Mouse (Mus musculus) T-helper 2 cell (primary cell): Measurements from ENCODE around the gene Lrp5.

ENCODE experiments used
- in situ Hi-C: fragments of 300-600 bp; cut with MboI, MseI; formaldehyde crosslinking; loops from one replicate; pipeline ENCODE4 v1.15.1; 2025; ENCODE audit warnings: high pct_unique_total_duplicates

The Lrp5 gene

GRCm38 (mm10) chr19:3657065-3657464 lies 29.3 kb downstream of the Lrp5 start:
- in situ Hi-C loops: loop anchor here (10.0 kb wide), 1 partner anchor 178 kb away; no protein-coding TSS in a partner anchor

GRCm38 (mm10) chr19:3656144-3656543 lies 30.2 kb downstream of the Lrp5 start:
- in situ Hi-C loops: loop anchor here (10.0 kb wide), 1 partner anchor 179 kb away; no protein-coding TSS in a partner anchor

- in situ Hi-C loops: loop anchor here (10.0 kb wide), 1 partner anchor 180 kb away; no protein-coding TSS in a partner anchor
Observed at GRCm38 (mm10) chr19:3654940-3655339, 31.4 kb downstream of the Lrp5 start.

- in situ Hi-C loops: loop anchor here (10.0 kb wide), 1 partner anchor 181 kb away; no protein-coding TSS in a partner anchor
Observed at GRCm38 (mm10) chr19:3654058-3654457, 32.3 kb downstream of the Lrp5 start.

- in situ Hi-C loops: loop anchor here (10.0 kb wide), 1 partner anchor 181 kb away; no protein-coding TSS in a partner anchor
Observed at GRCm38 (mm10) chr19:3653508-3653907, 32.9 kb downstream of the Lrp5 start.

- in situ Hi-C loops: loop anchor here (10.0 kb wide), 1 partner anchor 183 kb away; no protein-coding TSS in a partner anchor
Observed at GRCm38 (mm10) chr19:3651989-3652388, 34.4 kb downstream of the Lrp5 start.

GRCm38 (mm10) chr19:3651220-3651619 lies 35.1 kb downstream of the Lrp5 start:
- in situ Hi-C loops: loop anchor here (10.0 kb wide), 1 partner anchor 184 kb away; no protein-coding TSS in a partner anchor

- in situ Hi-C loops: loop anchor here (10.0 kb wide), 1 partner anchor 184 kb away; no protein-coding TSS in a partner anchor
Observed at GRCm38 (mm10) chr19:3650448-3650847, 35.9 kb downstream of the Lrp5 start.

GRCm38 (mm10) chr19:3648830-3649450 lies 37.4 kb downstream of the Lrp5 start:
- in situ Hi-C loops: no loop called here

GRCm38 (mm10) chr19:3647999-3648398 lies 38.4 kb downstream of the Lrp5 start:
- in situ Hi-C loops: no loop called here

GRCm38 (mm10) chr19:3645813-3646212 lies 40.6 kb downstream of the Lrp5 start:
- in situ Hi-C loops: no loop called here

GRCm38 (mm10) chr19:3645318-3645717 lies 41.0 kb downstream of the Lrp5 start:
- in situ Hi-C loops: no loop called here

GRCm38 (mm10) chr19:3639561-3639960 lies 46.8 kb downstream of the Lrp5 start:
- in situ Hi-C loops: no loop called here

GRCm38 (mm10) chr19:3638698-3639097 lies 47.7 kb downstream of the Lrp5 start:
- in situ Hi-C loops: no loop called here

GRCm38 (mm10) chr19:3632018-3632417 lies 54.3 kb downstream of the Lrp5 start:
- in situ Hi-C loops: no loop called here

GRCm38 (mm10) chr19:3631431-3631830 lies 54.9 kb downstream of the Lrp5 start:
- in situ Hi-C loops: no loop called here

GRCm38 (mm10) chr19:3630486-3630885 lies 55.9 kb downstream of the Lrp5 start:
- in situ Hi-C loops: no loop called here

- in situ Hi-C loops: no loop called here
Observed at GRCm38 (mm10) chr19:3630027-3630426, 56.3 kb downstream of the Lrp5 start.

- in situ Hi-C loops: loop anchor here (5.0 kb wide), 2 partner anchors 89 to 344 kb away; partner anchors contain the start of gene Aldh3b2
Observed at GRCm38 (mm10) chr19:3628223-3628622, 58.1 kb downstream of the Lrp5 start.

- in situ Hi-C loops: loop anchor here (5.0 kb wide), 2 partner anchors 92 to 347 kb away; partner anchors contain the start of gene Aldh3b2
Observed at GRCm38 (mm10) chr19:3625111-3625510, 61.3 kb downstream of the Lrp5 start.

- in situ Hi-C loops: no loop called here
Observed at GRCm38 (mm10) chr19:3623824-3624223, 62.5 kb downstream of the Lrp5 start.

GRCm38 (mm10) chr19:3623294-3623693 lies 63.1 kb downstream of the Lrp5 start:
- in situ Hi-C loops: no loop called here

GRCm38 (mm10) chr19:3620871-3621270 lies 65.5 kb downstream of the Lrp5 start:
- in situ Hi-C loops: no loop called here
